Mouse (Mus musculus): ENCODE measurements around the gene Mpped2.

- TF ChIP-seq POLR2A (IDR thresholded peaks at IDR 0.05; ENCODE audit: insufficient read depth, low read depth, low read length): no peak
- no peak for TF ChIP-seq CTCF (IDR thresholded peaks at IDR 0.05; ENCODE audit: insufficient read depth, low read depth, low read length)
Measured at GRCm38 (mm10) chr2:106832577-106832976, 139.5 kb downstream of the Mpped2 start.
